In the genomic region with DNA sequence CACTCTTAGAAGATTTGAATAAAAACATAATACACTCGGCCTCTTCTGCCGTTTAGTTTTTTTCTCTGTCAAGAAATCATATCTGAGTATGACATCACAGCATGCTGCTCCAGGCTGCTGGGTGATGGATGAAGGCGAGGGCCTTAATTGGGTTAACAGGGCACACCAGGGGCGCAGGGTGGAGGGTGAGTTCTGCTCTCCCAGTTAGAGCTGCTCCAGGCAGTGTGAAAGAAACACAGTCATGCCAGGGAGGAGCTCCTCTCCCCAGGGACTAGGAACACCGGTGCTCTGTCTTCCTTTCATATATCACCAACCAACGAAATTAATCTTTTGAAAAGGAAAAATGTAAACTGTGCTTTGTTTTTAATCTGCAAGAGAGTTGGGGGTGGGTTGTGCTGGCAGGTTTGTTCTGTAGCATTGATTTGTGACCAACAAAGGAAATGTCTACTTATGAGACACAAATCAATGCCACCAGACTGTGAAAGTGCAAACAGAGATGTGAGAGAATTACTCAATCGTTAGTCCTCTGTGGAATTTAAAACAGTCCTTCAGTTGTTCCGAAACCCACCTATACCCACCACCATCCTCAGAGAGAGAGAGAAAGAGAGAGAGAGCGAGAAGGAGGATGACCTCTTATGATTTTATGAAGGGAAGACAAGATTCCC, we compare ENCODE assay signal across 10 mouse cellular contexts.
DNase-seq lines count a peak whose midpoint lies in the region; ATAC-seq lines count a peak whose summit lies in the region.
"Had no signal": no experiment of that assay in that cellular context is flagged by ENCODE, and none has a peak within 500 bp of the region (broad histone marks: within the 10 kb centered on the region; RNA-seq: fewer than 3 reads in every experiment).

No protein-coding gene starts in this region.

- no peak for ATAC-seq in heart, embryonic 11.5 days (replicated peaks; ENCODE audit: insufficient number of reproducible peaks, low FRiP score, low TSS enrichment)
- no peak for ATAC-seq in heart, embryonic 14.5 days (ENCODE audit: insufficient number of reproducible peaks, insufficient read depth, low FRiP score, low read depth)

- no peaks in the 10 kb centered on the region for H3K36me3 ChIP-seq in heart, embryonic 11.5 days (ENCODE audit: control insufficient read depth, insufficient read depth, low read length)
- H3K36me3 ChIP-seq in heart, embryonic 14.5 days (ENCODE audit: control insufficient read depth, insufficient read depth, low read length): no peaks in the 10 kb centered on the region

- intact Hi-C loops in left cerebral cortex, postnatal 10 days (cut with DNase I): no loop called here

- no peak overlapping the region for H3K4me2 ChIP-seq in heart, embryonic 11.5 days
- no peak overlapping the region for H3K4me2 ChIP-seq in heart, embryonic 14.5 days (ENCODE audit: low read length)

- H3K4me3 ChIP-seq in heart, embryonic 11.5 days (ENCODE audit: low read depth, low read length): no peak overlapping the region
- H3K4me3 ChIP-seq in heart, embryonic 14.5 days (ENCODE audit: control insufficient read depth in 1 of 2, insufficient read depth in 1 of 2, low read depth in 1 of 2, low read length in 2 of 2): no peak overlapping the region
- H3K4me3 ChIP-seq: erythroblast, embryonic 14.5 days had no signal

- no peak overlapping the region for H3K9ac ChIP-seq in heart, embryonic 11.5 days (ENCODE audit: low read depth, low read length)
- 0 out of 2 replicates have a peak overlapping the region, but pooled peaks have one; percentile 18 for H3K9ac ChIP-seq in heart, embryonic 14.5 days (ENCODE audit: low read length)

- peaks cover 44% of the 10 kb centered on the region for H3K4me1 ChIP-seq in heart, embryonic 11.5 days (ENCODE audit: control insufficient read depth, insufficient read depth, low read length)
- H3K4me1 ChIP-seq in heart, embryonic 14.5 days (ENCODE audit: control insufficient read depth in 2 of 2, insufficient read depth in 2 of 2, low read length in 2 of 2): peaks cover 22 to 46% of the 10 kb centered on the region in 2 experiments

- DNase-seq in heart, adult 8-10 months (ENCODE audit: low spot score): no peak
- peak; percentile 39 to 47 for DNase-seq in adrenal gland, postnatal 36 days
- DNase-seq in kidney, postnatal 14 days: peak; percentile 45
- no peak for DNase-seq in layer of hippocampus, adult 9-10 months (ENCODE audit: low spot score)
- DNase-seq in cerebellum, postnatal 25 days: no peak
- DNase-seq in left cerebral cortex, postnatal 10 days (ENCODE audit: extremely low spot score in 1 of 2, low spot score in 2 of 2): no peak

- no peaks in the 10 kb centered on the region for H3K9me3 ChIP-seq in heart, embryonic 11.5 days (replicated peaks; ENCODE audit: control insufficient read depth, low read length)
- no peaks in the 10 kb centered on the region for H3K9me3 ChIP-seq in heart, embryonic 14.5 days (ENCODE audit: control insufficient read depth, low read length)

- H3K27ac ChIP-seq in heart, embryonic 11.5 days (ENCODE audit: low read depth, low read length): 0 out of 2 replicates have a peak overlapping the region, but pooled peaks have one; percentile 1
- peak overlapping the region; percentile 34 to 62; a peak in 1 of 4 replicates for H3K27ac ChIP-seq in heart, embryonic 14.5 days (replicated peaks in 1 of 2; ENCODE audit: control insufficient read depth in 1 of 2, insufficient read depth in 1 of 2, low read depth in 2 of 2, low read length in 2 of 2)
- H3K27ac ChIP-seq: macrophage had no signal

- WGBS in heart, embryonic 11.5 days (ENCODE audit: insufficient replicate concordance): 47% methylated on average over 9 of the region's 9 CpGs
- 51% methylated on average over 9 of the region's 9 CpGs for WGBS in heart, embryonic 14.5 days

- no peaks in the 10 kb centered on the region for H3K27me3 ChIP-seq in heart, embryonic 11.5 days (ENCODE audit: control insufficient read depth, insufficient read depth, low read length)
- no peaks in the 10 kb centered on the region for H3K27me3 ChIP-seq in heart, embryonic 14.5 days (ENCODE audit: control insufficient read depth, insufficient read depth, low read length)

Comparison
In these comparisons a context has a peak if more than half of its experiments do, and no peak if none do; other contexts are left out.
1. DNase-seq: peak in adrenal gland, postnatal 36 days (2 of 2) and kidney, postnatal 14 days (single experiment); none in heart, adult 8-10 months (single experiment), layer of hippocampus, adult 9-10 months (single experiment), cerebellum, postnatal 25 days (0 of 2) and left cerebral cortex, postnatal 10 days (0 of 2).